Mouse (Mus musculus) liver, adult 2 months (tissue): ENCODE data around the gene Sumo1.

Experiments
- CTCF ChIP-seq: fragments of 200-500 bp; IDR thresholded peaks from 2 replicates; pipeline ENCODE4 v1.5.1; 2011; ENCODE audit warnings: low read depth, low read length, control low read depth
- POLR2A ChIP-seq: fragments of 200-500 bp; IDR thresholded peaks from 2 replicates; pipeline ENCODE4 v1.6.1; 2011; ENCODE audit warnings: low read length, control low read depth; ENCODE audit not compliant: insufficient read depth; ENCODE audit errors: extremely low read depth

- no peak for TF ChIP-seq CTCF
- TF ChIP-seq POLR2A = no peak
Measured at GRCm38 (mm10) chr1:59668871-59669270, 1.8 kb downstream of the Sumo1 start.
